Mouse (Mus musculus) erythroblast, adult 5-6 weeks (primary cell): ENCODE measurements around the gene Sms. TPM values are rescaled to one million over a fixed set of nuclear protein-coding genes. Genes with fewer than 3 reads are reported as not detected.

ENCODE experiments used
- ATAC-seq: replicated peaks from 2 replicates; pipeline ENCODE4 v1.8.0; 2016; ENCODE audit warnings: moderate number of reproducible peaks, mild to moderate bottlenecking, moderate TSS enrichment, inconsistent platforms; ENCODE audit not compliant: poor library complexity, low FRiP score, severe bottlenecking
- total RNA-seq, 2 experiments: library from RNA; stranded (forward) in 1 of 2; stranded (reverse) in 1 of 2; fragments of 150-400 nt in 1 of 2; fragments of 200-764, 138-1000 nt in 1 of 2; gene quantifications; 2 replicates each; pipeline versions ENCODE4 v1.2.3 to v1.2.4; 2015 to 2017; ENCODE audit warnings: low replicate concordance in 2 of 2

Sms gene
- total RNA-seq, 2 experiments from 2014 or later = 6.7 to 10.9 TPM

DNA sequence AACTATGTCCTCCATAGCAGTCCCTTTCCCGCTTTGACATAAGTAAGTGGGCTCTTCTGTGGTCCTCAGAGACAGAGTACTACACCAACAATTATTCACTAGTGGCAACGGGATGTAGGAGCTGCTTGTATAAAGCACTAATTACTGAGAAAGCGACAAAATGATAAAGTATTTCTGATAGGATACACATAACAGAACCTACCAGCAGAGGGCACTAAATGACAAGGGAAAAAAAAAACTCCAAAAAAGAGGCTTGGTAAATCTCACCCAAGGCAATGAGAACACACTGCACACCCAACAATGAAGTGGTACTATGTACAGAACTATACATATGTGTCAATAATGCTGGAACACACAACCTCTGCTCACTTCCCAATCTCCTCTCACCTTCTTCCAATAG, 29.4 kb downstream of the Sms start:
- ATAC-seq = no peak

DNA sequence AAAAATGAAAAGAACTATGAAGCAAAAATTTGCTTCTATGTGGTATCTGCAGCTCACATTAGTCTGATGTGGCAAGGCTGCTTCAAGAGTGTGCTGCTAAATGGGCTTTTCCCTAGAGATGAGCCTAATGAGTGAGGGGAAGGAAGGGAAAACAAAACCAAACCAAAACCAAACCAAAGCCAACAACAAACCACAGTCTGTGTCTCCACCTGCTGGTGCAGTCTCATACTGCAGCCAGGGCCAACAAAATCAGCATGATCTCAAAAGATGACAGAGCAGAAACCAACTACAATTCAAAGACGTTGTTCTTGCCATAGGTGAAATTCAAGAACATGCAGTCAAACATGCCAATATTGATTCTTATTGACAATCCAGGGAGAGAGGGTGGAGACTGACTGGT, 37.7 kb downstream of the Sms start:
- no peak for ATAC-seq

DNA sequence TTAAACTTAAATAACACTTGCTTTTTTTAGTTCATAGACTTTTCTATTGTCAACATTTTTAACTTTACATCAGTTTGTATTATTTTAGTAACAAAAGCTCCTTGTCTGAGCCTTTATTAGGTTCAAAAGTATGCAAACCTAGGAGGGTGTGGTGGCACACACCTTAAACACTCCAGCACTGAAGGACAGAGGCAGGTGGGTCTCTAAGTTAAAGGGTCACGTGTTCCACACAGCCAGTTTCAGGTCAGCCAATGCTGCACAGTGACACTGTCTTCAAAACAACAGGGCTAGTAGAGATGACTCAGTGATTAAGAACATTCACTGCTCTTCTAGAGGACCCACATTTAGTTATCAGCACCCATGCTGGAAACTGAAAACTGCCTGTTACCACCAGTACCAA, 43.1 kb downstream of the Sms start:
- no peak for ATAC-seq

DNA sequence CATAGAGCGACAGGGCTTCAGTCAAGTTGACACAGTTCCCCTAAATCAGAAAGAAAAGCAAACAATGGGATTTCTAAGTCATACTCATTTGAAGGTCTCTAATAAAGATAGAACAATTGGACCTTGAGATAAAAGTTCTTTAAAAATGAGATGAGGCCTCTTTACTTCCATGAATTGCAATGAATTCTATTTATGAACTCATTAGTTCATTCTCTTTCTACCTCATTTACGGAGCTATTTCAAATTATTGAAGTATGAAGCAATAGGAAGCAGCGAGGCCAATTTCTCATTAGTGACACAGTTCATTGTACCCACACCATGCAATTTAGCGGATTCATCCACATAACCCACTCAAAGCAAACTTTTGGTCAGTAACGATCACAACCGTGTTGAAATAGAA, 44.7 kb downstream of the Sms start:
- no peak for ATAC-seq

DNA sequence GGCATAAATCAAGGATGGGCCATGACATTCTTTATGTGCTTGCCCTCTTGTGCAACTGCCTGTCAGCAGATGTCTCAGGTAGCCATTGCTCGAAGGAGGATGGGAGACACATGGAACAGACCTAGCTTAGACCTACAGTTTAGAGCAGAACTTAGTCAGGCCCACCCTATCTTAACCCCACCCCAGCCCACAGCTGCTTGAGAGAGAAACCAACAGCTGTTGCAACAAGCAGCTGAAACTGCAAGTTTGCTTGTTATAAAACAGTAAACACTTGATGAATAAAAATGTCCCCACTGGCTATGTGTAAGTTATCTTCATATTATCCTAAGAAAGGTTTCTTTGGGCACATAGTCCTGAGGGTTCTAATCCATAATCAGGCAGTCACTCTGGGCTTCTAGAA, 57.3 kb downstream of the Sms start:
- no peak for ATAC-seq

DNA sequence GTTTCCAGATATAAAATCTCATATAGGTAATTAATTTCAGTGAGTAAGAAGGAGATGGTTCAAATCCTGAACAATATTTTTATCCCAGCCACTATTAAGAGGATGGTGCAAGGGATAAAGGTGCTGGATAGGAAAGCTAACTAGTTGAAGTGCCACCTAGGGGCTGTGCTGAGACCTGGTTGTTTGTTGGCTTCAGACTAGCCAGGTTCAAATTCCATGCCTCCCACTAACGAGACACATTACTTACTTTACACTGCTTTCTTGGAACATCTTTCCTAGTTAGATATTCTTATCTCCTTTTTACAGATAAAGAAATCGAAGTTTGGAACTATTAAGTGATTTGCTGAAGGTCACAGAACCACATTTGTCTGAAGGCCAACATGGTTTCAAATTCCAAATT, 72.6 kb downstream of the Sms start:
- no peak for ATAC-seq

DNA sequence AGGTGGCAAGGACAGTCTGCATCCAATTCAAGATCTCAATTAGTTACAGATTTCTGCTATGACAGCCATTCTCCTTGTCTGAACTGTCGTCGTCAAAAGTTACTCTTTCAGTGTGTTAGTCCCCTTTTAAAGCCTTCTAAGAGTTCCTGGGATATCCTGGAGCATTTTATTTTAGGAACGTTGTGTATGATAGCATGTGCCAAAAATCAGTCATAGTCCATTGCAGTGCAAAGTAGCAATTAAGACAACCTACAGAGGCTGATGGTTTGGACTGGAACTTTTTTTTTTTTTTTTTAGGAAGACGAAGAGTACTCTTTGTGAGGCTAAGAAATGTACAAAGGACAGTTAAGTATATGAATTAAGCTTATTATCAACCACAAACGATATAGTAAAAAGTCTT, 76.9 kb downstream of the Sms start, which contains the start of gene Phex:
Gene Phex, minus strand, starts transcription at position 101 of the 400 bp plus-strand sequence.
- ATAC-seq = no peak

DNA sequence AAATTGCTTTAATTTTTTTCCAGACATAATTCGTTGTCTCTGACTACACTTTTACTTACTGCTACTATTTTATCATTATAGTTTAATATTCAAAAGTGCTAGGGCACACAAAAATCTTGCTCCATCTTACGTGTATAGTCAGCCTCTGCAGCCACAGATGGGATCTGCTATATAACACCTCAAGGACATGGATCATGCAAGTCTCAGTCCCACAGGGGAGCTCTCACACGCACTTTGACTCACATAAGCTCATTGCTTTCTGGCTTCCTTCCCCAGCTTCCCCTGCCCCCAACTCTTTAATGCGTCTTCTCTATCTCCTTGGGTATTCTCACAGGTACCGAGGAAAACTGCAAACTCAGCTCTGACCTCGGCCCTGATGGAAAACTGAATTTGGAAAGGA, 87.2 kb downstream of the Sms start:
- no peak for ATAC-seq

Other genes starting within 250 kb of the Sms start
- gene Phex, start 77.0 kb downstream of the Sms start, total RNA-seq (2015; ENCODE audit: low replicate concordance) = not detected in 2 replicates
- gene Phex, start 77.0 kb downstream of the Sms start, total RNA-seq (2017; ENCODE audit: low replicate concordance) = 1.0 TPM in 1 of 2 replicates, not detected in the other
- gene Yy2, start 76.7 kb upstream of the Sms start, total RNA-seq (2015; ENCODE audit: low replicate concordance) = 0.63 TPM in 1 of 2 replicates, not detected in the other
- 0.28 TPM in 1 of 2 replicates, not detected in the other for gene Yy2, start 76.7 kb upstream of the Sms start, total RNA-seq (2017; ENCODE audit: low replicate concordance)
- gene Mbtps2, start 106.4 kb upstream of the Sms start, total RNA-seq (2015; ENCODE audit: low replicate concordance) = 3.3 and 4.8 TPM in 2 replicates
- gene Mbtps2, start 106.4 kb upstream of the Sms start, total RNA-seq (2017; ENCODE audit: low replicate concordance) = 2.8 and 6.0 TPM in 2 replicates
- gene Smpx, start 206.6 kb upstream of the Sms start, total RNA-seq (2015; ENCODE audit: low replicate concordance) = not detected in 2 replicates
- gene Smpx, start 206.6 kb upstream of the Sms start, total RNA-seq (2017; ENCODE audit: low replicate concordance) = not detected in 2 replicates